In the genomic region with DNA sequence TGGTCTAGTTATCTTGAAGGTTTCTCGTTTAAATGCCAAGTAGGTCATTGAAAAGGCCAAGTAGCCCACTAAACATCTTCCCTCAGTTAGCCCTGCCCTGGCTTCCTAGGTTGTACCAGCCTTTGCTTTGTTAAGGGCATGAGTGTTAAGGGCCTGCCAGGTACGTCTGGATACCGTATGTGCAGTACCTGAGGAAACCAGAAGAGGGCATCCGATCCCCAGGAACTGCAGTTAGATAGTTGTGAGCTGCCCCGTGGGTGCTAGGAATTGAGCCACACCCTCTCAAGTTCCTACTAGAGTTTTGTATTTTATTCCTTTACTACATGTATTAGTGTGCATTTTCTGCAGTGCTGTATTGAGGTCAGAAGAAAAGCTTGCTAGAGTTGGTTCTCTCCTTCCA, we compare ENCODE assay signal across 11 mouse cellular contexts. TPM values are rescaled to one million over a fixed set of nuclear protein-coding genes. Genes with fewer than 3 reads are reported as not detected.
DNase-seq lines count a peak whose midpoint lies in the region; TF ChIP-seq lines count a peak whose summit lies in the region.
"Had no signal": no experiment of that assay in that cellular context is flagged by ENCODE, and none has a peak within 500 bp of the region (broad histone marks: within the 10 kb centered on the region; RNA-seq: fewer than 3 reads in every experiment).

No protein-coding gene starts in this region.

- no peak overlapping the region for H3K9ac ChIP-seq in liver, adult 2 months (ENCODE audit: low read depth, low read length)
- H3K9ac ChIP-seq: embryonic facial prominence, embryonic 15.5 days had no signal

- H3K79me2 ChIP-seq in liver, adult 2 months (ENCODE audit: control insufficient read depth, insufficient read depth, low read length) = no peaks in the 10 kb centered on the region

- no peak overlapping the region for H3K27ac ChIP-seq in liver, adult 2 months (replicated peaks; ENCODE audit: insufficient read depth, low read depth, low read length)
- no peak overlapping the region for H3K27ac ChIP-seq in embryonic facial prominence, embryonic 10.5 days (replicated peaks)
- H3K27ac ChIP-seq: embryonic facial prominence, embryonic 15.5 days; macrophage had no signal

- peak; percentile 15; the same call in 1 of the 2 replicates for TF ChIP-seq CTCF in liver, adult 2 months (IDR thresholded peaks at IDR 0.05; ENCODE audit: low read depth, low read length)

- H3K36me3 ChIP-seq in liver, adult 2 months (ENCODE audit: control insufficient read depth, insufficient read depth, low read length) = peaks cover 26% of the 10 kb centered on the region
- H3K36me3 ChIP-seq in embryonic facial prominence, embryonic 10.5 days (replicated peaks) = peaks cover 66% of the 10 kb centered on the region

- TF ChIP-seq POLR2A in liver, adult 2 months (IDR thresholded peaks at IDR 0.05; ENCODE audit: extremely low read depth, insufficient read depth, low read length) = no peak

- H3K27me3 ChIP-seq in liver, adult 2 months (ENCODE audit: control insufficient read depth, insufficient read depth, low read length) = no peaks in the 10 kb centered on the region
- no peaks in the 10 kb centered on the region for H3K27me3 ChIP-seq in embryonic facial prominence, embryonic 10.5 days (replicated peaks; ENCODE audit: low read depth, poor library complexity, severe bottlenecking)
- H3K27me3 ChIP-seq: embryonic facial prominence, embryonic 15.5 days had no signal

- peaks cover 9% of the 10 kb centered on the region; the same call in 1 of the 2 replicates for H3K9me3 ChIP-seq in embryonic facial prominence, embryonic 10.5 days
- H3K9me3 ChIP-seq: embryonic facial prominence, embryonic 15.5 days had no signal

- H3K4me3 ChIP-seq in liver, adult 2 months (ENCODE audit: insufficient read depth, low read depth, low read length) = no peak overlapping the region
- no peak overlapping the region for H3K4me3 ChIP-seq in embryonic facial prominence, embryonic 10.5 days
- H3K4me3 ChIP-seq: embryonic facial prominence, embryonic 15.5 days had no signal

- WGBS in liver, adult 2 months = 95% methylated on average over 5 of the region's 5 CpGs
- 89% methylated on average over 5 of the region's 5 CpGs for WGBS in embryonic facial prominence, embryonic 10.5 days

- peak; percentile 6 for DNase-seq in kidney, adult 9 months
- no peak for DNase-seq in kidney, postnatal 10 days
- DNase-seq in A20 (ENCODE audit: low read depth, low spot score) (peak; percentile 36), ES-CJ7 (ENCODE audit: low read depth, low spot score) (peak; percentile 83)
- no peak for DNase-seq in liver, adult 2 months (ENCODE audit: extremely low read depth, low read depth, low spot score)
- no peak for DNase-seq in embryonic facial prominence, embryonic 10.5 days (ENCODE audit: low spot score)
- DNase-seq in frontal cortex, postnatal 36 days (ENCODE audit: low spot score in 2 of 2) = no peak
- DNase-seq: cerebellum, adult 11-12 months; gastrocnemius, postnatal 36 days had no signal

- H3K4me1 ChIP-seq in liver, adult 2 months (ENCODE audit: control insufficient read depth, insufficient read depth, low read length) = no peaks in the 10 kb centered on the region
- no peaks in the 10 kb centered on the region for H3K4me1 ChIP-seq in embryonic facial prominence, embryonic 10.5 days
- H3K4me1 ChIP-seq: embryonic facial prominence, embryonic 15.5 days had no signal

RNA-seq across cellular contexts. Expression of gene Ipo5, which starts 38.0 kb away (rescaled TPM):
- total RNA-seq in liver, adult 2 months (2014; rRNA removed) = 32.4 TPM in 2 replicates
- 8.1 and 8.6 TPM in 2 replicates for polyA plus RNA-seq in liver, adult 2 months (2012; rRNA removed)
- polyA plus RNA-seq in embryonic facial prominence, embryonic 10.5 days (2016; fragmentation: Nextera tagmentation; extraction: Ambion mirVana) = 129 and 138 TPM in 2 replicates

Comparison
In these comparisons a context has a peak if more than half of its experiments do, and no peak if none do; other contexts are left out.
1. DNase-seq: peak in kidney, adult 9 months (single experiment), A20 (single experiment) and ES-CJ7 (single experiment); none in kidney, postnatal 10 days (single experiment), liver, adult 2 months (single experiment), embryonic facial prominence, embryonic 10.5 days (single experiment) and frontal cortex, postnatal 36 days (0 of 2).
2. RNA of gene Ipo5, which starts 38.0 kb away (polyA plus RNA-seq): 129 to 138 TPM in embryonic facial prominence, embryonic 10.5 days; 8.1 to 8.6 TPM in liver, adult 2 months; every median in the first group is over 10 times any median in the second.